Mouse (Mus musculus) layer of hippocampus, adult 2 months (tissue): ENCODE data around the gene Tbc1d2. TPM values are rescaled to one million over a fixed set of nuclear protein-coding genes. Genes with fewer than 3 reads are reported as not detected.
A peak's percentile ranks its signal among the peaks of the same experiment; 100 is the strongest.

Experiments used
- DNase-seq, 2 experiments: peaks; one replicate each; pipeline ENCODE4 v3.0.0; 2022; ENCODE audit warnings: low spot score in 2 of 2
- H3K27ac ChIP-seq: fragments of 200-600 bp; 2 replicates; pipeline ENCODE4 v1.8.1; 2022
- H3K4me3 ChIP-seq: fragments of 200-600 bp; 2 replicates; pipeline ENCODE4 v1.8.1; 2022; ENCODE audit warnings: mild to moderate bottlenecking
- CTCF ChIP-seq: fragments of 200-600 bp; conservative IDR thresholded peaks from 2 replicates; pipeline ENCODE4 v1.8.1; 2022; ENCODE audit warnings: antibody characterized with exemption, mild to moderate bottlenecking, moderate library complexity
- long read RNA-seq, 2 experiments: library from polyadenylated mRNA; stranded (forward); transcript quantifications; one replicate each; pipeline ENCODE4 v2.0.0; 2021; ENCODE audit warnings: borderline mapping rate in 2 of 2
- total RNA-seq, 2 experiments: library from RNA; stranded (reverse); gene quantifications; 2 replicates each; pipeline ENCODE4 v1.2.3; 2021

Gene Tbc1d2
- total RNA-seq, result 1 to 10 TPM; 2.6 to 3.1 TPM
- long read RNA-seq, experiment 1, partial matches to known transcripts, result 1 of 2 reads
- long read RNA-seq, experiment 1, other reads (novel, unspliced or antisense), result 1 of 2 reads
- long read RNA-seq, experiment 2, full-length matches to known transcripts, result 1 of 2 reads
- long read RNA-seq, experiment 2, partial matches to known transcripts, result 0 of 2 reads
- long read RNA-seq, experiment 2, other reads (novel, unspliced or antisense), result 1 of 2 reads

DNA sequence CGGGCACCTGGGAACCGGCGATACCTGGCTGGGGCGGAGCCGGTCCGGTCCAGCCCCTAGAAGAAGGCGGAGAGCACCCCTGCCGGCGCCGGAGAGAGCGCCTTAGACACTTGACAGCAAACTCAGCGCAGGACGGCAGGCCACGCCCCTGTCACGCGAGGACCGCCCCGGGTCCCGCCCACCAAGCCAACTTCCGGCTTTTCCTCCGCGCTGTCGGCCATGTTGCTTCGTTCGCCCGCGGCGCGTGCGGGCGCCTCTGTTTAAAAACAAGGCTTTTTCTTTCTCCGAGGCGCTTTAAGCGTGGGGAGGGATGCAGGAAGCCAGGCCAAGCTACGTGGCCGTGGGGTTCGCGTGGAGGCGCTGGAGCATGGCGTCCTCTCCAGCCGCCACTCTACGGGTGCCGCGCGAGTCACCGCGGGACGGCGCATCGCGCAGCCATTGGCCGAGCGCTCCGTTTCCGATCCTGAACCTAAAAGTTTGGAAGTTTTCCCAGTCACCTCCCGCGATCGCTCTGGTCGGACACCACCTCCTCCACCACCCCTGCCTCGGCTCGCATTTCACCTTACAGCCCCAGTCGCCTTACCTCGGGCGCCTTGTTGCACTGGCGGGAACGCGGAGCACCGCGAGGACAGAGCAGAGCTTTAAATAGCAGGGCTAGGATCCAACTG is at the start of gene Tbc1d2:
Gene Tbc1d2 (minus strand): TSS at position 124 of the 668 bp plus-strand sequence.
- peak within 1 kb of the TSS; percentile 88 for H3K27ac ChIP-seq
- peak; percentile 89 to 92 for DNase-seq
- TF ChIP-seq CTCF, result peak; percentile 75
- peak within 1 kb of the TSS; percentile 94 for H3K4me3 ChIP-seq

DNA sequence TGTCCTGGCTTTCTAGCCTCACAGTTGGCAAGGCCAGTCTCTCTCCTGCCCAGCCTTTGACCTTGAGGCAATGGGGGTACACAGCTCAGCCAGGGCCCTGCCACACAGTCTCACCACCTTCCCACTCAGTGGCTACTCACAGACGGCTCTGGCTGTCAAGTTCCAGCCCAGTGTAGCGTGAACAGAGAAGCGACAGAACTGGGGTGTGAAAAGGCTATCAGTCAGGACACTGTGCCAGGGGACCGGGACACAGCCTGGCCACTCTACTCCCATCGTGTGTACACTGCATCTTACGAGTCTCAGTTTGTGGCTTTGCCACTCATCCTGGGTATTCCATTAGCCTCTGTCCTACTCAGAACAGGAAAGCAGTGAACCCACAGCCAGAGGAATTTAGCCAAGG is 46.5 kb upstream of the Tbc1d2 start:
- no peak for TF ChIP-seq CTCF
- Histone ChIP-seq H3K27ac (peak overlapping the region; percentile 32; the same call in 1 of the 2 replicates), H3K4me3 (no peak overlapping the region)
- no peak for DNase-seq

- H3K27ac ChIP-seq, result peak overlapping the region; percentile 73
- no peak overlapping the region for H3K4me3 ChIP-seq
- no peak for TF ChIP-seq CTCF
- DNase-seq, result no peak
Measured at GRCm38 (mm10) chr4:46690565-46690964, 40.6 kb upstream of the Tbc1d2 start.

GRCm38 (mm10) chr4:46690023-46690420 is 40.0 kb upstream of the Tbc1d2 start:
- H3K4me3 ChIP-seq, result no peak overlapping the region
- no peak for DNase-seq
- no peak for TF ChIP-seq CTCF
- peak overlapping the region; percentile 73 for H3K27ac ChIP-seq

- no peak overlapping the region for H3K4me3 ChIP-seq
- peak; percentile 99 for TF ChIP-seq CTCF
- peak overlapping the region; percentile 73; the same call in 1 of the 2 replicates for H3K27ac ChIP-seq
- peak; percentile 51 to 89 for DNase-seq
Measured at GRCm38 (mm10) chr4:46689397-46690022, 39.5 kb upstream of the Tbc1d2 start.

DNA sequence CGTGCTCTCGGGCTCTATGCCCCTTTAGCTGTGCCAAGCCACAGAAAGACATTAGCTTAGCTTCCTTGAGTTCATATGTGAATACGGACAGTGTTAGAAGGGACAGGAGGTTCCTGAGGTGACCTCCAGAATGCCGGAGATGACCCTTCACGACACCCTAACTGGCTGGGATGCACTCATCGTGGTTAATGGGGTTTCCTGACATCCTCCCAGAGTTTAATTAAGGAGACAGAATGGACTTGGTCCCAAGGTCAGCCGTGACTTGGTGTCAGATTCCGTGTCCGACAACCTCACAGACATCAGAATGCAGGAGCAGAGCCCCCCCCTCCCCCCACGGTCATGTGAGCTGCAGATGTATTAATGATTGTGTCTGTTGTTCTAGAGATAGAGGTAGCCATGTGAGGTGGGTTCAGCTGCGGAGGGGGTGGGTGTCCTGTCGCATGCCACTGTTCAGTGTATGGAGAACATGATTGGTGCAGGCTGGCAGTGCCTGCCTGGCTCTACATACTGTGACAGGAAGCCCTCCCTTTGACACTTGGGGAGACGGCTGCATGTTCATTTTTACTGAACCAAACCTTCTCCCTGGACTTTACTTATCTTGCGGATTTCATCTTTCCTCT is 38.3 kb upstream of the Tbc1d2 start:
- no peak for TF ChIP-seq CTCF
- DNase-seq, result no peak
- Histone ChIP-seq H3K27ac (peak overlapping the region; percentile 46; the same call in 1 of the 2 replicates), H3K4me3 (no peak overlapping the region)

DNA sequence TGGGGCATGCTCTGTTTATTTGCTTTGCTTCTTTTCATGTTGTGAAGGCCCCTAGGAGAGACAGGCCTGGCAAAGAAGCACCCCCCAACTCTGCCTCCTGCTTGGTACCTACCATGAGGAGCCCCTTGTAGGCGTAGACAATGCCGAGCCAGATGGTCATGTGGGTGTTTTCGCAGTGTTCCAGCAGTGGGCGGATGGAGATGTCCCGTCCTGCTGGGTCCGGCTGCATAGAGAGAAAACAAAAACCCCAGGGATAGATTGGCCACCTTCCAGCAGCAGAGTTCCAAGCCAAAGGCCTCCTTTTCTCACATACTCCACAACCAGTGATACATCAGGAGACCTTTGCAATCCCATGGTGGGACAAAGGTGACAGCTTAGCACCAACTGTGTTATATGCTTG is 34.2 kb upstream of the Tbc1d2 start:
- peak; percentile 73 to 86 for DNase-seq
- no peak for TF ChIP-seq CTCF
- Histone ChIP-seq H3K27ac (peak overlapping the region; percentile 61), H3K4me3 (no peak overlapping the region)

DNA sequence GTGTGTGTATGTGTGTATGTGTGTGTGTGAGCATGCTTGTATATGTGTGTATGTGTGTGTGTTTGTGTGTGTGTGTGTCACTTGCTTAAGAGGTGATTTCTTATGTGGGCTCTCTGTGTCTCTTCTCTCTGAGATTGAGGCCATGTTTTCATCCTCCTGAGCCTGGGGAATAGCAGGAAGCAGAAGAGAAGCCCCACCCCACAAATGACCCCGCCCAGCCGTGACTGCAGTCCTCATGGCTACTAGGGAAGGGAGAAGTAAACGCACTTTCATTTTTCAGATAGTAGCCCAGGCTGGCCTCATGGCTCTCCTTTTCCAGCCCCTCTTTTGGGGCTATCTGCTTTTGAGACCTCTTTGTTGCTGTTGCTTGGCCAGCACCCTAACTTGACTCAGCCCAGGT is 26.6 kb upstream of the Tbc1d2 start:
- Histone ChIP-seq H3K4me3 (no peak overlapping the region), H3K27ac (no peak overlapping the region)
- DNase-seq, result no peak
- no peak for TF ChIP-seq CTCF

DNA sequence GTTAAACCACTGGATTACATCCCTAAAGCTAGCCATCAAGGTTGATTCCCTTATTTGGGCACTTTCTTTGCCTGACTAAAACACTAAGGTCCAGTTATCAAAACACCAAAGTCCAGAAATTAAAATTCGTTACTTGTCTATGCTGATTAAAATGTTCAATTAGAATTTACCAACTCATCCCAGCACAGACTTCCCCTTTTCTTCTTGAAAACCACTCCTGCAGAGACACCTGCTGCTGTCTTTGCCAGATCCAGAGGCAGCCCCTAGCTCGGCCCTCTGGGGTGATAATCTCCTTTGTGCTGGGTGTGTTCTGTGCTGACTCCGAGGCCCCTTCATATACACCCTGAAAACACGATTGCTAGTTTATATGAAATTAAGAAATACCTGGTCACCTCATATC is 26.0 kb upstream of the Tbc1d2 start:
- H3K4me3 ChIP-seq, result no peak overlapping the region
- H3K27ac ChIP-seq, result no peak overlapping the region
- no peak for TF ChIP-seq CTCF
- DNase-seq, result no peak

DNA sequence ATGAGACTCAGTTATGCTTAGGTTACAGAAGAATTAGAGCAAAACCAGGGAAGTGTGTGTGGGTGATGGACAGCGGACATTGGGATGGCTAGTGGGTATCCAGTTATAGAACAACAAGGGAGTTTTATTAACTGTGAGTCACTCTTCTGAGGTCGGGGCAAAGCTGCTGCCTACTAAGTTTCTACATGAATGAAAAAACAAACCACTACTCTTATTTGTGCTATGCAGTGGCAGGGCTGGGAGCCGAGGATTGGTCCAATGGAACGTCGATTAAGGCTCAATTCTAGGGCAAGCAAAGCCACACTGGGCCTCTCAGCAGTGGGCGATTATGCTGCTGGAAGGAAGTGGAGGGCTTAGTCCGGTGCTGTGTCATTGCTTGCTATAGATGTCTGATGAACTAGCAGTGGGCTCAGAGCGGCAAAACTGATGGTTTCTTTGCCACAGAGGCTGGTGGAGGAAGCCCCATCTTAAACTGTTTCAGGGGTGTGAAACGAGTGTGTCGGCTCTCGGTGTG is 25.3 kb upstream of the Tbc1d2 start:
- H3K27ac ChIP-seq, result no peak overlapping the region
- no peak for DNase-seq
- no peak for TF ChIP-seq CTCF
- H3K4me3 ChIP-seq, result no peak overlapping the region

- H3K27ac ChIP-seq, result peak overlapping the region; percentile 65
- H3K4me3 ChIP-seq, result no peak overlapping the region
- no peak for DNase-seq
- TF ChIP-seq CTCF, result no peak
Measured at GRCm38 (mm10) chr4:46668620-46669019, 18.6 kb upstream of the Tbc1d2 start.

- Histone ChIP-seq H3K4me3 (no peak overlapping the region), H3K27ac (no peak overlapping the region)
- DNase-seq, result no peak
- no peak for TF ChIP-seq CTCF
Measured at GRCm38 (mm10) chr4:46666420-46666819, 16.4 kb upstream of the Tbc1d2 start.

- Histone ChIP-seq H3K27ac (no peak overlapping the region; the same call in 1 of the 2 replicates), H3K4me3 (no peak overlapping the region)
- peak; percentile 70 for TF ChIP-seq CTCF
- no peak for DNase-seq
Measured at GRCm38 (mm10) chr4:46665371-46665774, 15.4 kb upstream of the Tbc1d2 start.
